Mouse (Mus musculus) embryonic facial prominence, embryonic 11.5 days (tissue): Measurements from ENCODE around the gene Upp2. TPM values are rescaled to one million over a fixed set of nuclear protein-coding genes. Genes with fewer than 3 reads are reported as not detected.
A peak's percentile ranks its signal among the peaks of the same experiment; 100 is the strongest.

Experiments used
- ATAC-seq: fragments of 200-750 bp; cut with Nextera tagmentation; replicated peaks from 2 replicates; pipeline ENCODE4 v1.8.0; 2017; ENCODE audit warnings: low read depth; ENCODE audit not compliant: insufficient number of reproducible peaks, low FRiP score, low TSS enrichment
- DNase-seq: peaks from one replicate; pipeline ENCODE4 v3.0.0-alpha.2; 2015; ENCODE audit warnings: low spot score
- H3K27ac ChIP-seq: fragments of 300-500 bp; sonication (generic); replicated peaks from 2 replicates; pipeline ENCODE4 v1.5.1; 2014; ENCODE audit warnings: mild to moderate bottlenecking, low read depth, low read length, control low read depth
- H3K27me3 ChIP-seq: fragments of 300-500 bp; sonication (generic); 2 replicates; pipeline ENCODE4 v1.6.1; 2014; ENCODE audit warnings: mild to moderate bottlenecking, low read length, moderate library complexity, mixed read lengths; ENCODE audit not compliant: control insufficient read depth, insufficient read depth
- H3K36me3 ChIP-seq: fragments of 300-500 bp; sonication (generic); replicated peaks from 2 replicates; pipeline ENCODE4 v1.6.1; 2014; ENCODE audit warnings: low read depth, mild to moderate bottlenecking, low read length, moderate library complexity, mixed read lengths; ENCODE audit not compliant: control insufficient read depth, insufficient read depth
- H3K4me1 ChIP-seq: fragments of 300-500 bp; sonication (generic); 2 replicates; pipeline ENCODE4 v1.6.1; 2014; ENCODE audit warnings: low read length, mixed read lengths; ENCODE audit not compliant: control insufficient read depth, insufficient read depth
- H3K4me2 ChIP-seq: fragments of 300-500 bp; sonication (generic); 2 replicates; pipeline ENCODE4 v1.6.1; 2014; ENCODE audit warnings: low read depth, mild to moderate bottlenecking, control low read depth, low read length, moderate library complexity
- H3K4me3 ChIP-seq: fragments of 300-500 bp; sonication (generic); 2 replicates; pipeline ENCODE4 v1.5.1; 2014; ENCODE audit warnings: low read depth, low read length, control low read depth
- H3K9ac ChIP-seq: fragments of 300-500 bp; sonication (generic); replicated peaks from 2 replicates; pipeline ENCODE4 v1.6.1; 2014; ENCODE audit warnings: mild to moderate bottlenecking, control low read depth, low read length
- H3K9me3 ChIP-seq: fragments of 300-500 bp; sonication (generic); replicated peaks from 2 replicates; pipeline ENCODE4 v1.6.1; 2016; ENCODE audit warnings: mild to moderate bottlenecking, low read length, inconsistent platforms, mixed read lengths; ENCODE audit not compliant: control insufficient read depth
- WGBS: fragments of 180-500 bp; shearing (Covaris S2); extraction: QIAGEN DNeasy Blood & Tissue Kit; methylation state at CpG from one replicate; pipeline ENCODE4 v1.1.7; 2014; 5-methylcytosine and 5-hydroxymethylcytosine counted together
- polyA plus RNA-seq: library from polyadenylated mRNA; unstranded; fragments of >200 nt; fragmentation: Nextera tagmentation; extraction: Ambion mirVana; gene quantifications from 2 replicates; pipeline ENCODE4 v1.2.1, GENCODE M21; 2014

Gene Upp2
- polyA plus RNA-seq, 1 experiment from 2014 or later, result 5.0 TPM

GRCm38 (mm10) chr2:58711049-58711448 lies 144.0 kb downstream of the Upp2 start:
- 86% methylated on average over 4 of the region's 4 CpGs for WGBS
- no peak overlapping the region for H3K4me3 ChIP-seq
- no peaks in the 10 kb centered on the region for H3K9me3 ChIP-seq
- no peaks in the 10 kb centered on the region for H3K27me3 ChIP-seq
- H3K9ac ChIP-seq, result no peak overlapping the region
- no peak for ATAC-seq
- DNase-seq, result no peak
- H3K4me1 ChIP-seq, result no peaks in the 10 kb centered on the region
- H3K27ac ChIP-seq, result no peak overlapping the region
- no peak overlapping the region for H3K4me2 ChIP-seq
- H3K36me3 ChIP-seq, result no peaks in the 10 kb centered on the region

GRCm38 (mm10) chr2:58711491-58711890 lies 144.4 kb downstream of the Upp2 start:
- WGBS, result 67% methylated on average over 2 of the region's 2 CpGs
- Histone ChIP-seq H3K4me2 (no peak overlapping the region), H3K27ac (no peak overlapping the region), H3K36me3 (no peaks in the 10 kb centered on the region), H3K4me1 (no peaks in the 10 kb centered on the region), H3K9me3 (no peaks in the 10 kb centered on the region), H3K27me3 (no peaks in the 10 kb centered on the region), H3K9ac (no peak overlapping the region), H3K4me3 (no peak overlapping the region)
- no peak for DNase-seq
- no peak for ATAC-seq

- no peak overlapping the region for H3K27ac ChIP-seq
- no peaks in the 10 kb centered on the region for H3K4me1 ChIP-seq
- no peak for ATAC-seq
- H3K9me3 ChIP-seq, result no peaks in the 10 kb centered on the region
- no peak overlapping the region for H3K4me3 ChIP-seq
- H3K9ac ChIP-seq, result no peak overlapping the region
- DNase-seq, result peak; percentile 9
- H3K4me2 ChIP-seq, result no peak overlapping the region
- WGBS, result 55% methylated on average over 5 of the region's 5 CpGs
- H3K36me3 ChIP-seq, result no peaks in the 10 kb centered on the region
- H3K27me3 ChIP-seq, result no peaks in the 10 kb centered on the region
These were observed 144.8 kb downstream of the Upp2 start for GRCm38 (mm10) chr2:58711935-58712334.

- Histone ChIP-seq H3K4me3 (no peak overlapping the region), H3K36me3 (no peaks in the 10 kb centered on the region), H3K27ac (no peak overlapping the region), H3K4me2 (no peak overlapping the region), H3K9ac (no peak overlapping the region), H3K9me3 (no peaks in the 10 kb centered on the region; the same call in 1 of the 2 replicates), H3K27me3 (no peaks in the 10 kb centered on the region), H3K4me1 (no peaks in the 10 kb centered on the region)
- 31% methylated on average over 3 of the region's 3 CpGs for WGBS
- DNase-seq, result no peak
- no peak for ATAC-seq
These were observed 150.8 kb downstream of the Upp2 start for GRCm38 (mm10) chr2:58717898-58718297.

GRCm38 (mm10) chr2:58737192-58737820 lies 170.2 kb downstream of the Upp2 start:
- H3K4me1 ChIP-seq, result no peaks in the 10 kb centered on the region
- ATAC-seq, result no peak
- H3K27ac ChIP-seq, result no peak overlapping the region
- H3K36me3 ChIP-seq, result no peaks in the 10 kb centered on the region
- H3K4me3 ChIP-seq, result no peak overlapping the region
- H3K4me2 ChIP-seq, result no peak overlapping the region
- no peaks in the 10 kb centered on the region for H3K9me3 ChIP-seq
- 23% methylated on average over 4 of the region's 4 CpGs for WGBS
- H3K27me3 ChIP-seq, result no peaks in the 10 kb centered on the region
- DNase-seq, result peak; percentile 62
- no peak overlapping the region for H3K9ac ChIP-seq

GRCm38 (mm10) chr2:58741213-58741612 lies 174.1 kb downstream of the Upp2 start:
- WGBS, result 83% methylated on average over 1 of the region's 1 CpGs
- Histone ChIP-seq H3K36me3 (no peaks in the 10 kb centered on the region), H3K9me3 (no peaks in the 10 kb centered on the region), H3K4me1 (no peaks in the 10 kb centered on the region), H3K27ac (no peak overlapping the region), H3K4me2 (no peak overlapping the region), H3K4me3 (no peak overlapping the region), H3K9ac (no peak overlapping the region), H3K27me3 (no peaks in the 10 kb centered on the region)
- DNase-seq, result no peak
- no peak for ATAC-seq

- DNase-seq (no peak), ATAC-seq (no peak)
- no peaks in the 10 kb centered on the region for H3K4me1 ChIP-seq
- H3K4me3 ChIP-seq, result no peak overlapping the region
- H3K27ac ChIP-seq, result no peak overlapping the region
- no peak overlapping the region for H3K9ac ChIP-seq
- no peak overlapping the region for H3K4me2 ChIP-seq
- no peaks in the 10 kb centered on the region for H3K36me3 ChIP-seq
- 92% methylated on average over 4 of the region's 4 CpGs for WGBS
- H3K27me3 ChIP-seq, result no peaks in the 10 kb centered on the region
- no peaks in the 10 kb centered on the region for H3K9me3 ChIP-seq
These were observed 174.9 kb downstream of the Upp2 start for GRCm38 (mm10) chr2:58742026-58742425.

GRCm38 (mm10) chr2:58743446-58743845 lies 176.3 kb downstream of the Upp2 start:
- Histone ChIP-seq H3K27me3 (no peaks in the 10 kb centered on the region), H3K36me3 (no peaks in the 10 kb centered on the region), H3K9me3 (no peaks in the 10 kb centered on the region), H3K4me1 (no peaks in the 10 kb centered on the region), H3K27ac (no peak overlapping the region), H3K9ac (no peak overlapping the region), H3K4me2 (no peak overlapping the region), H3K4me3 (no peak overlapping the region)
- no peak for DNase-seq
- 71% methylated on average over 3 of the region's 3 CpGs for WGBS
- no peak for ATAC-seq
